Mouse (Mus musculus): ENCODE data around the gene Prkch. TPM values are rescaled to one million over a fixed set of nuclear protein-coding genes. Genes with fewer than 3 reads are reported as not detected.

Gene Prkch
- total and polyA plus RNA-seq, 2 experiments from 2014 or later: 9.9 to 16.2 TPM

- Histone ChIP-seq H3K27me3 (ENCODE audit: insufficient read depth, low read length) (no peaks in the 10 kb centered on the region), H3K9me3 (ENCODE audit: low read length) (no peaks in the 10 kb centered on the region), H3K4me1 (ENCODE audit: insufficient read depth, low read length) (no peaks in the 10 kb centered on the region), H3K9ac (replicated peaks; ENCODE audit: low read length, poor library complexity, severe bottlenecking) (no peak overlapping the region), H3K36me3 (ENCODE audit: insufficient read depth, low read length) (no peaks in the 10 kb centered on the region), H3K4me3 (ENCODE audit: low read depth, low read length) (no peak overlapping the region), H3K4me2 (ENCODE audit: low read depth, low read length, poor library complexity, severe bottlenecking) (no peak overlapping the region), H3K27ac (ENCODE audit: low read depth, low read length) (no peak overlapping the region)
- WGBS: 82% methylated on average over 9 of the region's 9 CpGs
- ATAC-seq (ENCODE audit: low FRiP score): no peak
- no peak for TF ChIP-seq CTCF (IDR thresholded peaks at IDR 0.05)
- no peak for DNase-seq (ENCODE audit: low spot score)
These were observed 9.7 kb downstream of the Prkch start for GRCm38 (mm10) chr12:73594177-73594745.

GRCm38 (mm10) chr12:73595226-73595625 is 10.6 kb downstream of the Prkch start:
- Histone ChIP-seq H3K9me3 (ENCODE audit: low read length) (no peaks in the 10 kb centered on the region), H3K4me2 (ENCODE audit: low read depth, low read length, poor library complexity, severe bottlenecking) (no peak overlapping the region), H3K27ac (ENCODE audit: low read depth, low read length) (no peak overlapping the region), H3K9ac (replicated peaks; ENCODE audit: low read length, poor library complexity, severe bottlenecking) (no peak overlapping the region), H3K4me1 (ENCODE audit: insufficient read depth, low read length) (no peaks in the 10 kb centered on the region), H3K27me3 (ENCODE audit: insufficient read depth, low read length) (no peaks in the 10 kb centered on the region), H3K4me3 (ENCODE audit: low read depth, low read length) (no peak overlapping the region), H3K36me3 (ENCODE audit: insufficient read depth, low read length) (no peaks in the 10 kb centered on the region)
- WGBS: 82% methylated on average over 8 of the region's 8 CpGs
- ATAC-seq (ENCODE audit: low FRiP score) (no peak), DNase-seq (ENCODE audit: low spot score) (no peak)
- TF ChIP-seq CTCF (IDR thresholded peaks at IDR 0.05): no peak

- Histone ChIP-seq H3K4me2 (ENCODE audit: low read depth, low read length, poor library complexity, severe bottlenecking) (no peak overlapping the region), H3K36me3 (ENCODE audit: insufficient read depth, low read length) (no peaks in the 10 kb centered on the region), H3K9ac (replicated peaks; ENCODE audit: low read length, poor library complexity, severe bottlenecking) (no peak overlapping the region), H3K27ac (ENCODE audit: low read depth, low read length) (no peak overlapping the region), H3K9me3 (ENCODE audit: low read length) (no peaks in the 10 kb centered on the region), H3K4me3 (ENCODE audit: low read depth, low read length) (no peak overlapping the region), H3K4me1 (ENCODE audit: insufficient read depth, low read length) (no peaks in the 10 kb centered on the region), H3K27me3 (ENCODE audit: insufficient read depth, low read length) (no peaks in the 10 kb centered on the region)
- ATAC-seq (ENCODE audit: low FRiP score) (no peak), DNase-seq (ENCODE audit: low spot score) (no peak)
- TF ChIP-seq CTCF (IDR thresholded peaks at IDR 0.05): no peak
- WGBS: 67% methylated on average over 6 of the region's 6 CpGs
These were observed 13.6 kb downstream of the Prkch start for GRCm38 (mm10) chr12:73598241-73598640.

- no peak overlapping the region for H3K27ac ChIP-seq (ENCODE audit: low read depth, low read length)
- WGBS: 60% methylated on average over 4 of the region's 4 CpGs
- ATAC-seq (ENCODE audit: low FRiP score) (no peak), DNase-seq (ENCODE audit: low spot score) (no peak)
- no peak overlapping the region for H3K9ac ChIP-seq (replicated peaks; ENCODE audit: low read length, poor library complexity, severe bottlenecking)
- H3K36me3 ChIP-seq (ENCODE audit: insufficient read depth, low read length): no peaks in the 10 kb centered on the region
- no peaks in the 10 kb centered on the region for H3K4me1 ChIP-seq (ENCODE audit: insufficient read depth, low read length)
- H3K4me3 ChIP-seq (ENCODE audit: low read depth, low read length): no peak overlapping the region
- TF ChIP-seq CTCF (IDR thresholded peaks at IDR 0.05): no peak
- no peaks in the 10 kb centered on the region for H3K9me3 ChIP-seq (ENCODE audit: low read length)
- H3K27me3 ChIP-seq (ENCODE audit: insufficient read depth, low read length): no peaks in the 10 kb centered on the region
- no peak overlapping the region for H3K4me2 ChIP-seq (ENCODE audit: low read depth, low read length, poor library complexity, severe bottlenecking)
These were observed 15.9 kb downstream of the Prkch start for GRCm38 (mm10) chr12:73600457-73600856.

GRCm38 (mm10) chr12:73602974-73603373 is 18.4 kb downstream of the Prkch start:
- TF ChIP-seq CTCF (IDR thresholded peaks at IDR 0.05): no peak
- Histone ChIP-seq H3K9ac (replicated peaks; ENCODE audit: low read length, poor library complexity, severe bottlenecking) (no peak overlapping the region), H3K9me3 (ENCODE audit: low read length) (no peaks in the 10 kb centered on the region), H3K36me3 (ENCODE audit: insufficient read depth, low read length) (no peaks in the 10 kb centered on the region), H3K27ac (ENCODE audit: low read depth, low read length) (no peak overlapping the region), H3K4me3 (ENCODE audit: low read depth, low read length) (no peak overlapping the region), H3K27me3 (ENCODE audit: insufficient read depth, low read length) (no peaks in the 10 kb centered on the region), H3K4me2 (ENCODE audit: low read depth, low read length, poor library complexity, severe bottlenecking) (no peak overlapping the region), H3K4me1 (ENCODE audit: insufficient read depth, low read length) (no peaks in the 10 kb centered on the region)
- 89% methylated on average over 7 of the region's 7 CpGs for WGBS
- ATAC-seq (ENCODE audit: low FRiP score) (no peak), DNase-seq (ENCODE audit: low spot score) (no peak)

- no peaks in the 10 kb centered on the region for H3K9me3 ChIP-seq (ENCODE audit: low read length)
- DNase-seq (ENCODE audit: low spot score) (no peak), ATAC-seq (ENCODE audit: low FRiP score) (no peak)
- H3K4me3 ChIP-seq (ENCODE audit: low read depth, low read length): no peak overlapping the region
- no peaks in the 10 kb centered on the region for H3K4me1 ChIP-seq (ENCODE audit: insufficient read depth, low read length)
- H3K4me2 ChIP-seq (ENCODE audit: low read depth, low read length, poor library complexity, severe bottlenecking): no peak overlapping the region
- no peak overlapping the region for H3K27ac ChIP-seq (ENCODE audit: low read depth, low read length)
- no peak overlapping the region for H3K9ac ChIP-seq (replicated peaks; ENCODE audit: low read length, poor library complexity, severe bottlenecking)
- no peak for TF ChIP-seq CTCF (IDR thresholded peaks at IDR 0.05)
- WGBS: 93% methylated on average over 6 of the region's 6 CpGs
- no peaks in the 10 kb centered on the region for H3K27me3 ChIP-seq (ENCODE audit: insufficient read depth, low read length)
- no peaks in the 10 kb centered on the region for H3K36me3 ChIP-seq (ENCODE audit: insufficient read depth, low read length)
These were observed 19.1 kb downstream of the Prkch start for GRCm38 (mm10) chr12:73603653-73604052.

Measured in midbrain, postnatal 0 days (tissue).